Mouse (Mus musculus): ENCODE measurements around the gene Mafg.

GRCm38 (mm10) chr11:120612763-120613162 lies 20.6 kb downstream of the Mafg start:
- TF ChIP-seq POLR2A (IDR thresholded peaks at IDR 0.05; ENCODE audit: borderline replicate concordance, control insufficient read depth, low read depth, low read length) (no peak), CTCF (IDR thresholded peaks at IDR 0.05; ENCODE audit: control insufficient read depth, insufficient read depth, low read length) (peak; percentile 95)

Measured in bone marrow, adult 2 months (tissue).